Mouse (Mus musculus) megakaryocyte, embryonic 14.5 days (primary cell): Measurements from ENCODE around the gene Olfr521.

Experiments
- FLI1 ChIP-seq: IDR thresholded peaks from 2 replicates; pipeline ENCODE4 v1.6.1; 2012; ENCODE audit warnings: low read length, inconsistent platforms, mixed read lengths
- GATA1 ChIP-seq: IDR thresholded peaks from 3 replicates; pipeline ENCODE4 v1.6.1; 2012; ENCODE audit warnings: mixed read lengths, low read length, inconsistent platforms, borderline replicate concordance

DNA sequence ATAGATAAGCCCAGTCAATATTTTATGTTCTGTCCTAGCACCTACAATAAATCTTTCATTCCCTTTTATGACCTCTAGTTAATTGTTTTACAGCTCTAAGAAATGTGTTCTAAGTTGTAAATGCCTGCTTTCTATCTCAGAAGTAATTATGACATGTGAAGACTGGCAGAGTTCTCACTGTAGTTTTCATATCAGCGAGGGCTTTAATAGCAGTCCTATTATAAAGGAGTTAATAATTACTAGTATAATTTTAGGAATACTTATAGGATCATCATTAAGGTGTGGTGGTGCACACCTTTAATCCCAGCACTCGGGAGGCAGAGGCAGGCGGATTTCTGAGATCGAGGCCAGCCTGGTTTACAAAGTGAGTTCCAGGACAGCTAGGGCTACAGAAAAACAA is 48.4 kb downstream of the Olfr521 start:
- no peak for TF ChIP-seq GATA1
- no peak for TF ChIP-seq FLI1
